Mouse (Mus musculus): ENCODE measurements around the gene Gng7.

Gng7 gene

GRCm38 (mm10) chr10:80968106-80968505 lies 46.6 kb downstream of the Gng7 start:
- DNase-seq (ENCODE audit: low spot score), result no peak

GRCm38 (mm10) chr10:80967101-80967656 lies 47.6 kb downstream of the Gng7 start:
- no peak for DNase-seq (ENCODE audit: low spot score)

- no peak for DNase-seq (ENCODE audit: low spot score)
Measured at GRCm38 (mm10) chr10:80966296-80966695, 48.4 kb downstream of the Gng7 start.

- no peak for DNase-seq (ENCODE audit: low spot score)
Measured at GRCm38 (mm10) chr10:80963031-80963975, 51.4 kb downstream of the Gng7 start.

- DNase-seq (ENCODE audit: low spot score), result no peak
Measured at GRCm38 (mm10) chr10:80962585-80962984, 52.2 kb downstream of the Gng7 start.

- peak; percentile 64 for DNase-seq (ENCODE audit: low spot score)
Measured at GRCm38 (mm10) chr10:80962051-80962472, 52.7 kb downstream of the Gng7 start.

GRCm38 (mm10) chr10:80960551-80961508 lies 53.9 kb downstream of the Gng7 start:
- peak; percentile 61 for DNase-seq (ENCODE audit: low spot score)

- no peak for DNase-seq (ENCODE audit: low spot score)
Measured at GRCm38 (mm10) chr10:80958979-80959637, 55.6 kb downstream of the Gng7 start.

- no peak for DNase-seq (ENCODE audit: low spot score)
Measured at GRCm38 (mm10) chr10:80957791-80958190, 57.0 kb downstream of the Gng7 start.

- no peak for DNase-seq (ENCODE audit: low spot score)
Measured at GRCm38 (mm10) chr10:80956901-80957300, 57.8 kb downstream of the Gng7 start.

GRCm38 (mm10) chr10:80956385-80956784 lies 58.4 kb downstream of the Gng7 start:
- DNase-seq (ENCODE audit: low spot score), result no peak

- no peak for DNase-seq (ENCODE audit: low spot score)
Measured at GRCm38 (mm10) chr10:80955536-80955935, 59.2 kb downstream of the Gng7 start.

- DNase-seq (ENCODE audit: low spot score), result no peak
Measured at GRCm38 (mm10) chr10:80954843-80955242, 59.9 kb downstream of the Gng7 start.

GRCm38 (mm10) chr10:80954415-80954814 lies 60.3 kb downstream of the Gng7 start:
- no peak for DNase-seq (ENCODE audit: low spot score)

- no peak for DNase-seq (ENCODE audit: low spot score)
Measured at GRCm38 (mm10) chr10:80952449-80952848, 62.3 kb downstream of the Gng7 start.

- no peak for DNase-seq (ENCODE audit: low spot score)
Measured at GRCm38 (mm10) chr10:80951761-80952390, 62.9 kb downstream of the Gng7 start.

- no peak for DNase-seq (ENCODE audit: low spot score)
Measured at GRCm38 (mm10) chr10:80950314-80950713, 64.4 kb downstream of the Gng7 start.

- DNase-seq (ENCODE audit: low spot score), result peak; percentile 77
Measured at GRCm38 (mm10) chr10:80949081-80949480, 65.7 kb downstream of the Gng7 start.

- DNase-seq (ENCODE audit: low spot score), result no peak
Measured at GRCm38 (mm10) chr10:80948570-80948969, 66.2 kb downstream of the Gng7 start.

- DNase-seq (ENCODE audit: low spot score), result peak; percentile 75
Measured at GRCm38 (mm10) chr10:80947802-80948201, 66.9 kb downstream of the Gng7 start.
